Mouse (Mus musculus) neural tube, embryonic 12.5 days (tissue): Measurements from ENCODE around the gene Cyp27b1. TPM values are rescaled to one million over a fixed set of nuclear protein-coding genes. Genes with fewer than 3 reads are reported as not detected.
A peak's percentile ranks its signal among the peaks of the same experiment; 100 is the strongest.
"Not testable (repeated sequence)": the region's sequence is repeated elsewhere in the genome, so short reads cannot be mapped to it uniquely, and the experiment has no call there.

ENCODE experiments used
- ATAC-seq: fragments of 200-750 bp; cut with Nextera tagmentation; 2 replicates; pipeline ENCODE4 v1.8.0; 2017; ENCODE audit warnings: low read depth, mild to moderate bottlenecking, moderate TSS enrichment, moderate library complexity; ENCODE audit not compliant: low FRiP score
- H3K27ac ChIP-seq: fragments of 300-500 bp; sonication (generic); 2 replicates; pipeline ENCODE4 v1.5.1; 2016
- H3K27me3 ChIP-seq: fragments of 300-500 bp; sonication (generic); replicated peaks from 2 replicates; pipeline ENCODE4 v1.6.1; 2016; ENCODE audit warnings: mild to moderate bottlenecking
- H3K36me3 ChIP-seq: fragments of 300-500 bp; sonication (generic); 2 replicates; pipeline ENCODE4 v1.6.1; 2016; ENCODE audit warnings: mild to moderate bottlenecking
- H3K4me1 ChIP-seq: fragments of 300-500 bp; sonication (generic); 2 replicates; pipeline ENCODE4 v1.6.1; 2016
- H3K4me2 ChIP-seq: fragments of 300-500 bp; sonication (generic); replicated peaks from 2 replicates; pipeline ENCODE4 v1.6.1; 2016; ENCODE audit warnings: mild to moderate bottlenecking
- H3K4me3 ChIP-seq: fragments of 300-500 bp; sonication (generic); 2 replicates; pipeline ENCODE4 v1.5.1; 2016
- H3K9ac ChIP-seq: fragments of 300-500 bp; sonication (generic); 2 replicates; pipeline ENCODE4 v1.6.1; 2016; ENCODE audit warnings: mild to moderate bottlenecking
- H3K9me3 ChIP-seq: fragments of 300-500 bp; sonication (generic); 2 replicates; pipeline ENCODE4 v1.6.1; 2016; ENCODE audit warnings: mild to moderate bottlenecking
- WGBS: fragments of 180-500 bp; shearing (Covaris S2); methylation state at CpG from one replicate; pipeline ENCODE4 v1.1.7; 2016; 5-methylcytosine and 5-hydroxymethylcytosine counted together
- polyA plus RNA-seq: library from polyadenylated mRNA; unstranded; fragments of >200 nt; fragmentation: Nextera tagmentation; extraction: Ambion mirVana; gene quantifications from 2 replicates; pipeline ENCODE4 v1.2.1, GENCODE M21; 2016

Cyp27b1 gene
- polyA plus RNA-seq, 1 experiment from 2014 or later: 0.25 TPM

DNA sequence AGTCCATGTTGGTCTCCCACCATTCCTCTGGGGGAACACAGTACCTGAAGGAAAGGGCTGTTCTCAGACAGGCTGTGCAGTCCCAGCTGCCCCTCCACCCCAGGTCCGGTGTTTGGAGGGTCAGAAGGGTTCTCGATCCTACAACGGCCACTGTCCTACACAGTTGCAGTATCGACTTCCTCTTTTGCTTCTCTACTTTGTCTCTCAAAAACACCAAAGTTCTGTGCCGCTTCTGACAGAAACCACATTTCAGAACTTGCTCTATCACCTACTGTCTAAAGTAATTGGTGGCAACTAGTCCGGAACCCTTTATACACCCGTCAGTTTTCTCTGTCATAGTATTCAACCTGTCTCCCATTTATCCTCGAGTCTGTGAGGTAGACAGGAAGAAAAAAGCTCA is 7.4 kb downstream of the Cyp27b1 start:
- peaks cover 22% of the 10 kb centered on the region for H3K27me3 ChIP-seq
- H3K4me3 ChIP-seq: no peak overlapping the region
- H3K27ac ChIP-seq: no peak overlapping the region
- peaks cover 41% of the 10 kb centered on the region for H3K36me3 ChIP-seq
- 91% methylated on average over 8 of the region's 8 CpGs for WGBS
- no peak overlapping the region for H3K9ac ChIP-seq
- no peak for ATAC-seq
- H3K9me3 ChIP-seq: no peaks in the 10 kb centered on the region
- H3K4me2 ChIP-seq: no peak overlapping the region
- H3K4me1 ChIP-seq: peaks cover 23% of the 10 kb centered on the region

DNA sequence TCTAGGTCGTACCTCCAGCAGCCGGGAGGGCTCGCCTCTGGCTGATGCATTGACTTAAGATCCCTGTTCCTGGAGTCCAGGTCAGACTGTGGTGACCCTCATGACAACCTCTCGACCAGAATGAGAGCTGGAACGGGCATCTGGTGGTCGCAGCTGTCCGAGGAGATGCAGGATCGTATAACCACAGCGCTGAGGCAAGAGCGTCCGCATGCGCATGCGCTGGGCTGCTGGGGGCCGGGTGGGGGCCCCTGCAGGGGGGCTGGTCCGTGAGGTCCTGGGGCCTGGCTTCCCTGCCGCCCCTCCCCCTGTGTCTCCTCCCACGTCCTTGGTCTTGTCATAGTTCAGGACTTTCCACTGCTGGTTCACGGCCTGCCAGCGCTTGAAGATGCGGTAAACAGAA is 8.4 kb downstream of the Cyp27b1 start:
- H3K4me2 ChIP-seq: no peak overlapping the region
- ATAC-seq: no peak
- WGBS: 91% methylated on average over 20 of the region's 20 CpGs
- peaks cover 12% of the 10 kb centered on the region for H3K27me3 ChIP-seq
- H3K4me1 ChIP-seq: peaks cover 27% of the 10 kb centered on the region
- H3K4me3 ChIP-seq: no peak overlapping the region
- peaks cover 41% of the 10 kb centered on the region for H3K36me3 ChIP-seq
- no peak overlapping the region for H3K9ac ChIP-seq
- no peak overlapping the region for H3K27ac ChIP-seq
- H3K9me3 ChIP-seq: no peaks in the 10 kb centered on the region

DNA sequence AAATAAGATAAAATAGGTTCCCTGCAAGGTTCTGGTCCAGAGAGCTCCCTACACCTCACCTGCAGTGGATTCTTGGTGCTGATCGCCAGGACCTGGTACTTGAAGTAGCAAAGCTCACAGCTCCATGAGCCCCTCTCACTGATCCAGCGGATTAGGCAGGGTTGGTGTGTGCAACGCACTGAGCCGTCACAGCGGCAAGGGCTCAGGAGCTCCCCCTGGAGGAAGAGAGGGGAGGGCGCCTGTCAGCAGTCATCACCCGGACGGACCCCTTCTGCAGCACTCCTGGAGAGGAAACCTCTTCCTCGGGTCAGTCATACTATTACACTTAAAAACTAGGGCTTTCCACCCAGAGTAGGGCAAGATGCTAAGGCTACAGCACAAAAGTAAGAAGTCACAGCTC is 10.1 kb downstream of the Cyp27b1 start:
- Histone ChIP-seq H3K4me2 (peak overlapping the region; percentile 95), H3K36me3 (peaks cover 41% of the 10 kb centered on the region), H3K9ac (peak overlapping the region; percentile 97), H3K4me3 (peak overlapping the region; percentile 92), H3K27me3 (no peaks in the 10 kb centered on the region), H3K4me1 (peaks cover 27% of the 10 kb centered on the region), H3K9me3 (no peaks in the 10 kb centered on the region), H3K27ac (no peak overlapping the region)
- peak; percentile 15; the same call in 1 of the 2 replicates for ATAC-seq
- WGBS: 2% methylated on average over 9 of the region's 9 CpGs

DNA sequence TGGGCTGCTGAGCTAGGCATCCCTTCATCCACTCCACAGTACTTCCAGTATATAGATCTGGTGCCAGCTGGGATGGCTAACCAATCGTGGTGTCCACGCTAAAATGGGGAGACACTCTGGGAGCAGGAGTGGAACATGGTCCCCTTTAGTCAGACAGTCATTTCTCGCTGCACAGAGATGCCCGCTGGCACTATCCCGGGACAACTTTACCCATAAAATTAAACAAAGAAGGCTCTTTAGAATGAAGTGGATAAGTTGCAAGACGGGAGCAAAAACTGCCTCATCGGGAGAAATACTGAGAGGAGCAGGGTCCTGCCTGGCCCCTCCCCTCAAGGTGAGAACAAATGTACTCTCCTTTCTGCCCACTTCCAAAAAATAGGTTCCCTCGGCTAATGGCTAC is 10.7 kb downstream of the Cyp27b1 start:
- H3K4me3 ChIP-seq: peak overlapping the region; percentile 92
- H3K27me3 ChIP-seq: no peaks in the 10 kb centered on the region
- peak overlapping the region; percentile 97 for H3K9ac ChIP-seq
- WGBS: 7% methylated on average over 8 of the region's 8 CpGs
- peak overlapping the region; percentile 95 for H3K4me2 ChIP-seq
- no peak overlapping the region; the same call in 1 of the 2 replicates for H3K27ac ChIP-seq
- no peaks in the 10 kb centered on the region for H3K9me3 ChIP-seq
- H3K36me3 ChIP-seq: peaks cover 35% of the 10 kb centered on the region
- H3K4me1 ChIP-seq: peaks cover 27% of the 10 kb centered on the region
- no peak for ATAC-seq

DNA sequence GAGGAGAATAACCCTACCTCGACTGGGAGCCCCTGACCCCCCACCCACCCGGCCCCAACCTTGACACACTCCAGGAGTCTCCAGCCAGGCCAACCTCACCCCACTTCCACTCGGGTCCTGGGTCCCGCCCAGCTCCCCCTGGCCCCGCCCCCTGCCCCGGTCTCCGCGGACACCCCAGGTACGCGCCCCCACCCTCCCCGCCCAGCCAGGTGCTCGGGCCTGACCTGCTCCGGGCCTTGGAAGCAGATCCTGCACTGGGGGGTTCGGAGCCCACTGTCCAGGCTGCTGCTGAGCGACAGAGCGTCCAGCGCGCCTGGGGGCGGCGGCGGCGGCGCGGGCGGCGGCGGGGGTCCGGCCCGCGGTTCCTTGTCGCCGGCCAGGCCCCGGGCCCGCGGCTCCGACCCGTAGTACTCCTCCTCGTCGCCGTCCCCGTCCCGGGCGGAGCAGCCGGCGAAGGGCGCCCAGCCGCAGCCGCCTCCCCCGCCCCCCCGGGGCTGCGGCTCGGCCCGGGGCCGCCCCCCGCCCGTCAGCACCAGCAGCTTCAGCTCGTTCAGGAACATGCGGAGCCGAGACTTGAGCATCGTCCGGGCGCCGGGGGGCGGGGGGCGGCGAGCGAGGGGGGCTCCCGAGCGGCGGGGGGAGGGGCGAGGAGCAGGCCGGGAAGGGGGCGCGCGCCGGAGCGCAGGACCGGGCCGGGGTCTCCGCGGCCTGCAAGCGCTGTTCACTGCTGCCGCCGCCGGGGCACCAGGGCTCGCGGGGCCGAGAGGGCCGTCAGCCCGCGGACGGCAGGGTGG is 11.3 kb downstream of the Cyp27b1 start:
- Histone ChIP-seq H3K36me3 (peaks cover 31% of the 10 kb centered on the region), H3K4me2 (peak overlapping the region; percentile 95), H3K9ac (peak overlapping the region; percentile 97), H3K27ac (peak overlapping the region; percentile 82), H3K27me3 (no peaks in the 10 kb centered on the region), H3K4me1 (peaks cover 27% of the 10 kb centered on the region), H3K4me3 (peak overlapping the region; percentile 92), H3K9me3 (no peaks in the 10 kb centered on the region)
- WGBS: under 1% methylated on average over 67 of the region's 92 CpGs
- 0 out of 2 replicates have a peak, but pooled peaks have one; percentile 3 for ATAC-seq

DNA sequence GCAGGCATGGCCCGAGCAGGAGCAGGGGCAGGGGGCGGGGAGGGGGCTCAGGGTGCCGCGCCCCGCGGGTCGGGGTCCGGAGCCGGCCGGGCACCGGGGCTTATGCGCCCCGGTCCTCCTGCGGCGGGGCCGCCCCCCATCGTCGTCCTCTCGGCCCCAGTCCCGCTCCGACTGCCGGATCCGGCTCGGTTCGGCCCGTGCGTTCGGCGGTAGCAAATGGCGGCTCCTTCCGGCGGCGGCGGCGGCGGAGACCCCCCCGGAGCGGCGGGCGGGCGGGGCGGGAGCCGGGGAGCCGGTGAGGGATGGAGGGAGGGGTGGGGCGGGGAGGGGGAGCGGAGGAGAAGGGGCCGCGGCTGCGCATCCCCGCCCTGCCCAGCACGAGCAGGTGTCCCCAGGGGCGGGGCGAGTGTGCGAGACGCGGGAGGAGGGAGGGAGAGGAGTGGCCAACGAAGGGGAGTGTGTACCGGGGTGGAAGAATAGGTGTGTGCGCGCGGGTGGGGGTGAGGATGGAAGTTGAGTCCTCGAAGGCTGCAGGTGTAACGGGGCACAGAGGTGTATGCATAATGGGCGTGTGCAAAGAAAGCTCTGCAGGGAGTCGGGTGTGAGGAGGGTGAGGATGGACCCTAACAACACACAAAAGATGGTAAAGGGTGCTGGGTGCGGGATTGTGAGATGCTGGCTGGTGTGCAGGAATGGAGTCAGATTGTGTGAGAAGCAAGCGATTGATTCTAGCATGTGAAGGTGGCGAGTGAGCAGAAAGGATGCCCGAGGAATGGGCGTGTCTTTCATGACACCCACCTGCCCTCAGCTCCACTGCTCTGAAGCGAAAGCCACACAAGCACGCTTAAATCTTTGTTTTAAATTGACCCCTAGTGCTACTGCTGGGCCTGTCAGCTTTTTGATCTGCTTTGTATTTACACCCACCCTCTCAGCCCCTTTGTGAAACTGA is 12.2 kb downstream of the Cyp27b1 start, which contains the start of gene March9:
TSS of gene March9 (minus strand) at position 217 of the 949 bp plus-strand sequence.
- ATAC-seq: peak; percentile 26

DNA sequence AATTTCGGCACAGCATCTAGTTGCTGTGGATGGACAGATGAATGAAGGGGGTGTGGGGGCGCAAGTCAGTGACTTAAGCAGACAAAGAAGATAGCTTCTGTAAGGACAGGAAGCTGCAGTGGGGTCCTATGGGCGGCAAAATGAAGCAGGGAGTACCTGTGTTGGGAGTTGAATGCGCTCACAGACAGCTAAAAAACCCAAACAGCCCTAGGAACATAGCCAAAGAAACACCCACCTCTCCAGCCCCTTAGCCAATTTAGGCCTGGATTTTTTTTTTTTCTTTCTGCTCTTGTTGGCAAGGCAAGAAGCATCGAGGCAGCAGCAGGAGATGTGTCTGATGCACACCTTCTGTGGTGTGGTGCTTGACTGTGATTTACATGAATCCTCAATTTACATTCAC is 13.0 kb downstream of the Cyp27b1 start:
- Histone ChIP-seq H3K4me2 (peak overlapping the region; percentile 95), H3K27ac (peak overlapping the region; percentile 82; the same call in 1 of the 2 replicates), H3K36me3 (peaks cover 29% of the 10 kb centered on the region), H3K4me1 (peaks cover 39% of the 10 kb centered on the region), H3K9me3 (no peaks in the 10 kb centered on the region), H3K4me3 (peak overlapping the region; percentile 92; the same call in 1 of the 2 replicates), H3K9ac (peak overlapping the region; percentile 97), H3K27me3 (no peaks in the 10 kb centered on the region)
- ATAC-seq: no peak
- WGBS: 31% methylated on average over 5 of the region's 5 CpGs

More for the DNA sequence above, 12.2 kb downstream of the Cyp27b1 start, which contains the start of gene March9:
- Histone ChIP-seq H3K9ac (peak within 1 kb of the TSS; percentile 97), H3K27ac (peak within 1 kb of the TSS; percentile 82), H3K9me3 (no peaks in the 10 kb centered on the region), H3K4me2 (peak within 1 kb of the TSS; percentile 95), H3K4me1 (peaks cover 35% of the 10 kb centered on the region), H3K4me3 (peak within 1 kb of the TSS; percentile 92), H3K36me3 (peaks cover 29% of the 10 kb centered on the region), H3K27me3 (no peaks in the 10 kb centered on the region)
- 2% methylated on average over 63 of the region's 72 CpGs for WGBS

DNA sequence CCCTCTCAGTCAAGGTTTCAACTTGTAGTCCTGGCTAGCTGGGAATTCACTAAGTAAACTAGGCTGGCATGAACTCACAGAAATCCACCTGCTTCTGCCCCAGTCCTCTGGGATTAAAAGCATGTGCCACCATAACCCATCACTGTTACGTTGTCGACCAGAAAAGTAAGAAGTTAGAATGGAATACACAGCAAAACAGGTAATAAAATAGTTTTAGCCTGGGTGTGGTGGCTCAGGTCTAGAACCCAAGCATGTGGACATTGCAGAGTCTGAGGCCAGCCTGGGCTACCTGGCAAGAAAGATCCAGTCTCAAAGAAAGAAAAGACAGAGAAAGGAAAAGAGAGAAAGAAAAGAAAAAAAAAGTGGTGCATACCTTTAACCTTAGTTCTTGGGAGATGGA is 13.5 kb downstream of the Cyp27b1 start:
- H3K27me3 ChIP-seq: no peaks in the 10 kb centered on the region
- peak overlapping the region; percentile 95; the same call in 1 of the 2 replicates for H3K4me2 ChIP-seq
- no peak overlapping the region for H3K4me3 ChIP-seq
- H3K27ac ChIP-seq: no peak overlapping the region
- H3K9me3 ChIP-seq: no peaks in the 10 kb centered on the region
- H3K4me1 ChIP-seq: peaks cover 41% of the 10 kb centered on the region
- 78% methylated on average over 2 of the region's 2 CpGs for WGBS
- no peak for ATAC-seq
- peaks cover 29% of the 10 kb centered on the region for H3K36me3 ChIP-seq
- no peak overlapping the region for H3K9ac ChIP-seq

DNA sequence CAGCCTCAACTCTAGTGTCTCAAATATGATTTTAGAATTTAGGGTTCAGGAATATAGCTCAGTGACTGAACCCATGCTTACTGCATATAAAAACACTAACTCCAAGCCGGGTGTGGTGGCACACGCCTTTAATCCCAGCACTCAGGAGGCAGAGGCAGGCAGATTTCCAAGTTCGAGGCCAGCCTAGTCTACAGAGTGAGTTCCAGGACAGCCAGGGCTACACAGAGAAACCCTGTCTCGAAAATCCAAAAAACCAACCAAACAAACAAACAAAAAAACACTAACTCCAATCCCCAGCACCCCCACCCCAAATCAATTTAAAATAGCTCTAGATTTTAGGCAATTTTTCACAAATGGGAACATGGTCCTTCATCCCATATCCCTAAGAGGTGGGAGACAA is 14.1 kb downstream of the Cyp27b1 start:
- not testable (repeated sequence) for H3K4me2 ChIP-seq, H3K9me3 ChIP-seq, ATAC-seq, H3K27me3 ChIP-seq, H3K27ac ChIP-seq, H3K4me3 ChIP-seq, H3K9ac ChIP-seq
- Histone ChIP-seq H3K4me1 (peaks cover 43% of the 10 kb centered on the region), H3K36me3 (peaks cover 31% of the 10 kb centered on the region)
- 92% methylated on average over 4 of the region's 4 CpGs for WGBS

DNA sequence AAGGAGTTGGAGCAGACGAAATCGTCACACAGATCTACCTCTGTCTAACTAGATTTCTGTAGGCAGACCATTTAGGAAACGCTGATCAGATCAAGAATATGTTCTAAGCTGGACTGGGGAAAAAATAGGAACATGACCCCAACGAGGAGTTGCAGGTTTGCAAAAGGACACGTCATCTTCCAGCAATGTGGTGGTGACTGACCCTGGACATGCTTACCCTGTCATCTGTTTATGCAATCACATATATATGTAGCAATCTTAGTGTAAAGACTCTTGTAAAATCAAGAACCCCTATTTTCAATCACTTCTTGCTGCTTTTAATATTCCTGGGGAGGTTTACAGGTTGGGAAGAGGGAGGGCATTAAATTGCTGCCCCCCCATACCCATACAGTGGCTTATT is 14.5 kb downstream of the Cyp27b1 start:
- Histone ChIP-seq H3K4me3 (no peak overlapping the region), H3K36me3 (peaks cover 31% of the 10 kb centered on the region), H3K9ac (no peak overlapping the region), H3K4me1 (peaks cover 42% of the 10 kb centered on the region), H3K4me2 (peak overlapping the region; percentile 90; the same call in 1 of the 2 replicates), H3K27me3 (no peaks in the 10 kb centered on the region), H3K9me3 (no peaks in the 10 kb centered on the region), H3K27ac (no peak overlapping the region)
- ATAC-seq: no peak
- WGBS: 81% methylated on average over 5 of the region's 5 CpGs

DNA sequence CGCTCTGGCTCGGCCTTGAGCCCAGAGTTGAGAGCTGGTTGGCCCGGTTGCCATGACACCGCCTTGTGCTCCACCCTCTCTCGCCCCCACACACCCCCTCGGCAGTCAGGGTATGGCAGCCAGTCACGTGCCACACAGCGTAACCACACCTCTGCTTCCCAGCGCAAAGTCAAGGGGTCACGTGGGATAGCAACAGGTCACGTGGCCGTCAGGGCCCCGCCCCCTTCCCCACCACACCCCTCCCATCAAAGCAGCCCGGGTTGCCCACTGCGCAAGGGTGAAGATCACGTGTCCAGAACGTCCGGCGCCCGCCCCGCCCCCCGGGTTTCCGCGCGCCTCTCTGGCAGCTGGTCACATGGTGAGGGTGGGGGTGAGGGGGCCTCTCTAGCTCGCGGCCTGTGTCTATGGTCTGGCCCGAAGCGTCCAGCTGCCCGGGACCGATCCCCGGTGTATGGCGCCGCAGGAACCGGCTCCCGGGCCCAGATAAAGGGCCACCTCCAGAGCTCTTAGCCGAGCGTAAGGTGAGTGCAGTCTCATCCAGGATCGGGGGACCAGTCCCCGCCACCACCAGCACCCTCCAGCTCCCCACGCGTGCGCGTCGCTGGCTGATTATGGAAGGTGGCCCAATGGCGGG is 15.3 kb downstream of the Cyp27b1 start, which contains the start of gene Cdk4:
TSS of gene Cdk4 (plus strand) at position 296 of the 634 bp plus-strand sequence.
- under 1% methylated on average over 45 of the region's 46 CpGs for WGBS

More for the DNA sequence above, 15.3 kb downstream of the Cyp27b1 start, which contains the start of gene Cdk4:
- Histone ChIP-seq H3K9me3 (no peaks in the 10 kb centered on the region), H3K9ac (peak within 1 kb of the TSS; percentile 93), H3K27me3 (no peaks in the 10 kb centered on the region), H3K4me2 (peak within 1 kb of the TSS; percentile 90), H3K4me1 (peaks cover 40% of the 10 kb centered on the region), H3K27ac (peak within 1 kb of the TSS; percentile 57; the same call in 1 of the 2 replicates), H3K4me3 (peak within 1 kb of the TSS; percentile 81), H3K36me3 (peaks cover 38% of the 10 kb centered on the region)
- peak; percentile 91 for ATAC-seq
